Mouse (Mus musculus) urinary bladder, postnatal 25 days (tissue): ENCODE measurements around the gene Bfsp1.

ENCODE experiments used
- DNase-seq: peaks from one replicate; pipeline ENCODE4 v3.0.0; 2022; ENCODE audit warnings: low spot score

Gene Bfsp1

GRCm38 (mm10) chr2:143853447-143853846, 9.5 kb downstream of the Bfsp1 start:
- no peak for DNase-seq

DNA sequence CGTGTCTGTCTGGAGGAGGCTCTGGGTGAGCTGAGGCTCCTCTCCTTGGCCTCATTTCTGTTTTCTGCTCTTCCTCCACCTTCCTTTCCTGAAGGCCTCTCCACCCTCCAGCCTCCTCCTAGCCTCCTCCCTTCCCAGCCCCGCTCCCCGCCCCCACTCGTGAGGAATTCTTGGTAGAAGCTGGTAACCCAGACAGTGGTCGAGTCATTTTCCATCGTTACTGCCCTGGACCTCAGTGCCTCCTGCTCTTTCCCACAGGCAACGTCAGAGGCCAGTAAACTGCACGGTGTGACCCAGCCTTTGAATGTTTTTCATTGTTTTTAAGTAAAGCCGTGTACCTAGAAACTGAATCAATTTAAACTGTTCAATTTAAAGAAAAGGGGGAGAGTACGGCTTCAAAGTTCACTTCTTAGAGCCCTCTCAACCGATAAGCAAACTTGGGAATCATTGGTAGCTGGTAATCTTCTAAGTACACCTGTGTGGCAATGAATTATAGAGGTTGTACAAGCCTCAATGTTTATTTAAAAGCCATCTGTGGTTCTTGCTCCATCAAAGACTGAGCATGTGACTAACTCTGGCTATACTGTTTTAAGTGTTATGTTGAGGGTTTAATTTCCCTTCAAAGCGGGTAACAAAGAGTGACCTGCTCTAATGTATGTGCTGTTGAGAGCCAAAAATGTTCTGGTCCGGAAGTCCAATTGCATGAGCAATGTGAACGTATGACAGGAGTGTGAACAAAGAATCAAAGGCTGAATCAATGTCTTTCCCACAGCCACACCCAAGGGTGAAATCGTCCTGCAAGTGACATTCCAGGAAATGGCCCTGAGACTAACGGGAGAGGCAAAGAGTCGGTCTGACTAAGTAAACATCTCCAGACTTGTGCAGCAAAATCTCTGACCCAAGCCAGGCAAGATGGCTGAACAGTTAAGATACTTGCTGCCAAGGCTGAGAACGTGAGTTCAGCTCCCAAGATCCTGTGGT, 10.4 kb downstream of the Bfsp1 start:
- no peak for DNase-seq

- DNase-seq = no peak
These were observed 11.4 kb downstream of the Bfsp1 start for GRCm38 (mm10) chr2:143851354-143852221.

DNA sequence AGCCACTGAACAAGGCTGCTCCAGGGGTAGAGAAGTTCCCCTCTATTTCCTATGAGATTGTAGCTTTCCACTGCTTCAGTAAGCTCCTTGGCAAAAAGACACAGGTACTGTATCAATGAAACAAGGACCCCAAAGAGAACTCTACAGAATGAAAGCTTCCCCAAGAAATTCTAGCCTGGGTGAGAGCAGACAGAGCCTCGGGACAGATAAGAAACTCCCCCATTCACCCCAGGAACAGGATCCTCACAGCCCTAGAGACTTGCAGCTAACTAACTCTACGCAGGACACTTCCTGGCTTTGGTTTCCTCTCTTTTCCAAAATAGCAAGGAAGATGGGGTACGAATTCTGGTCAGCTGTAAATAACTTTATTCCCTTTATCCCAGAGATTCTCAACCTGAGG, 15.7 kb downstream of the Bfsp1 start:
- DNase-seq = no peak

GRCm38 (mm10) chr2:143846799-143847198, 16.2 kb downstream of the Bfsp1 start:
- DNase-seq = no peak

DNA sequence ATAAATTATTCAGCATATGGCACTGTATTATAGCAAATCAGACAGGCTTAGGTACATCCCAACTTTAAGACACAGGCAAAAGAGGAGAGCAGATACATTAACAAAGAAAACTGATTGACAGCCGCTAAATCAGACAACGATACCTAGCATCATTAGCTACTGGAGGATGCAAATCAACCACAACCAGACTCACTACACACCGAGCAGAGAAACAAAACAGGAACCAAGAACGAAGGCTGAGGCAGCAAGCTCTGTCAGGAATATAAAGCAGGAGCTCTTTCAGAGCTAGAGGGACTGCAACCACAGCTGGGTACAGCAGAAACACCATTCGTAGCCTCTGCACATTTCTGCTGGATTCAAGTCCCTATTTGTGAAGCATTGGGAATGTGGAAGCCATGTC, 18.2 kb downstream of the Bfsp1 start:
- DNase-seq = no peak

DNA sequence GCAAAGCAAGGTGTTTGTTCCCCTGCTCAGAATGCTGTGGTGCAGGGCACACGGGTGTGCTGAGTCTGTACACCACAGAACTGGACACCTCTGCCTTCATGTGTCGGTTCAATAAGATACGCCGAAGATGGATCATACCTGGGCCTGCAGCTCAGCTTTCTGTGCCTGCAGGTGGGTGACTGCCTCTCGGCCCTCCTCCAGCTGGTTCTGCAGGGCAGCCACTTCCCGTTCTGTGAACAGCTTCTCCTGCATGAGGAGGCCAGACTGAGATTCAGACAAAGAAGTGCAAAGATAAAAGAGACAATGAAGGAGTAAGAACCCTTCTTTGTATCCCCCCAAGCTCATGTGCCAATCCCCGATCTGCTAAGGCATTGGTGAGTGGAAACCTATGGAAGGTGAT, 21.4 kb downstream of the Bfsp1 start:
- DNase-seq = no peak

- no peak for DNase-seq
These were observed 22.1 kb downstream of the Bfsp1 start for GRCm38 (mm10) chr2:143840895-143841294.

DNA sequence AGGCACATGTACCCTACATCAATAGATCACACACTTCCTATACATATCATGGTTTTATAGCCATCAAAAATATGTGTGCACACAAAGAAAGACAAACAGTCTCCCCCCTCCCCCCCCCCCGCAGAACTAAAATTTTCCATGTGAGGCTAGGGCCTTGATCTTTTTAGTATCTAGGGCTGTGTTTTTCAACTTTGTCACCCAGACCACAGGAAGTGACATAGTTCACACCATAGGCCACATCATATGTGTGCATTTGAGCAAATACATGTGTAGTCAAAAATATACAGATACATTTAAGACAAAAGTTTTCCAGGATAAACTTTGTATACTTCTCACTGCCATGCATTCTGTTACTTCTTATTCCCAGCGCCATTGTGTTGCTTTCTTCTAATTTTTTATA, 23.5 kb downstream of the Bfsp1 start:
- DNase-seq = no peak

DNA sequence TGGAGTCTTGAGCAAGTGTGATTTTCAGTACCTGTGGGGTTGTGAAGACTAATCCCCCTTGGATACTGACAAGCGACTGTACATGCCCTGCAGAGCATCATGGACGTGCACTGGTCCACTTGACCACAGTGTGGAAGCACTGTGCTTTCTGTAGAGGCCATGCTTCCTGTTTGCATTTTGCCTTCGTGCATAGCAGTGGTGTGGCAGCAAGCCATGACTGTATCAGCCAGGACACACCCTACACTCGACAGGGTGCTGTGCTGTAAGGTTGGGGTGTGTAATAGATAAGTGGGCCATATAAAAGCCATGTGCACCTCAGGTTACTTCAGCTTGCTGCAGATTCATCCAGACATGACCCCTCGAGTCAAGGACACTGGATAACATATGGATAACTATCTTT, 24.3 kb downstream of the Bfsp1 start:
- peak; percentile 20 for DNase-seq

DNA sequence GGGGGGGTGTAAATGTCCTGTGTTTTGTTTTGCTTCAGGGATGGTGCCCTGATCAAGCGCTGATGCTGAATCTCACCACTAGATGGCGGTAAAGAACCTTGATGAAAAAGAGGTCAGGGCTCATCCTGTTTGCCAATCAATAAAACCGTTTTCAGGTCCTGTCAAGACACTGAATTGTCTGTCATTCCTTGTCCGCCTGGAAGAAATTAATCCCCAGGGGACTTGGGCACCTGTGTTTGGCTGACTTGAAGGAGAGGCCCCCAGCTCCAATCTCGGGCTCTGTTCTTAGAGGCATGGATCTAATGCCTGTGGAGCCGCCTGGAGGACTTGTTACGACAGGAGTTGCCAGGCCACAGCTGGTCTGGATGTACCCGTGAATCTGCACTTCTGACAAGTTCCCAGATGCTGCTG, 25.7 kb downstream of the Bfsp1 start:
- peak; percentile 62 for DNase-seq

- no peak for DNase-seq
These were observed 27.2 kb downstream of the Bfsp1 start for GRCm38 (mm10) chr2:143835820-143836219.

- DNase-seq = no peak
These were observed 28.9 kb downstream of the Bfsp1 start for GRCm38 (mm10) chr2:143834082-143834481.

DNA sequence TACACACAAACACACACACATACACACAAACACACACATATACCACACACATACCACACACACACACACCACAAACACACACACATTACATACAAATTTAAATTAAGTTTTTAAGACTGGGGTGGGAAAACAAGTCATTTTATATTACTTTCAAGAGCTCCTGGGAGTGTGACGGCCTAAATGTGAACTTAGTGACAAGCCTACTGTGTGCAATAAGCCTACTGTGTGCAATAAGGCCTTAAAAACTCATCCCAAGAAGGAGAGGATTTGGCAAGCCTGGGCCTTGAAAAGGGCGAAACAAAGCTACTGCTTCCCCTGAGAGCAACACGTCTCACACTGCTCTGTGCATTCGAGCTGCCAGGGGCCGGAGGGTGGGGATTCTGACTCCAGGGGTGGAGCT, 30.3 kb downstream of the Bfsp1 start:
- DNase-seq = no peak

GRCm38 (mm10) chr2:143831645-143832044, 31.3 kb downstream of the Bfsp1 start:
- DNase-seq = no peak

DNA sequence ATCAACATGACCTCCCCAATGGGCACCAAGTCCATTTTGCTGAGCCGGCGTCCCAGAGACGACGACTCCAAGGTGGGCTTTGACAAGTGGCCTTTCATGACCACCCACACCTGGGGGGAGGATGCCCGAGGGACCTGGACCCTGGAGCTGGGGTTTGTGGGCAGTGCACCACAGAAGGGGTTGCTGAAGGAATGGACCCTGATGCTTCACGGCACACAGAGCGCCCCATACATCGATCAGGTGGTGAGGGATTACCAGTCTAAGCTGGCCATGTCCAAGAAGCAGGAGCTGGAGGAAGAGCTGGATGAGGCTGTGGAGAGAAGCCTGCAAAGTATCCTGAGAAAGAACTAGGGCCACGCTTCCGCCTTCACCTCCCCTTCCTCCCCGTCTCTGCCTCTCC, 49.5 kb downstream of the Bfsp1 start:
- no peak for DNase-seq

GRCm38 (mm10) chr2:143812262-143812661, 50.7 kb downstream of the Bfsp1 start:
- no peak for DNase-seq

DNA sequence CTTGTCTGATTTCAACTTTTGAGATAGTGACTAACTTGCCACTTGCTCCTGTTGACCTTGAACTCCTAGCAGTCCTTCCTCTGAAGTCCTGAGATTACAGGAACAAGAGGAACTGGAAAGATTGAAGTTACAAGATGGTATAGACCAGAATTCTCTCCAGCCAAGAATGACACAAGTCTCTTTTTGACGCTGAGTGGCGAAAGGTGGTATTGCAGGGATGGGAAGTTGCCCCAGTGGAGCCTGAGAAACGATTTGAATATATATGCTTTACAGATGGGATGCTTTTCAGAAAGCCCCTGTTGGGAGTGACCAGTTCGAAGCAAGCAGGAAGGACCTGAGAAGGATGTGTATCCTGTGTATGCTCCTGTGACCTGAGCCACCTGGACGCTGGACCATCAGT, 54.2 kb downstream of the Bfsp1 start:
- DNase-seq = no peak

DNA sequence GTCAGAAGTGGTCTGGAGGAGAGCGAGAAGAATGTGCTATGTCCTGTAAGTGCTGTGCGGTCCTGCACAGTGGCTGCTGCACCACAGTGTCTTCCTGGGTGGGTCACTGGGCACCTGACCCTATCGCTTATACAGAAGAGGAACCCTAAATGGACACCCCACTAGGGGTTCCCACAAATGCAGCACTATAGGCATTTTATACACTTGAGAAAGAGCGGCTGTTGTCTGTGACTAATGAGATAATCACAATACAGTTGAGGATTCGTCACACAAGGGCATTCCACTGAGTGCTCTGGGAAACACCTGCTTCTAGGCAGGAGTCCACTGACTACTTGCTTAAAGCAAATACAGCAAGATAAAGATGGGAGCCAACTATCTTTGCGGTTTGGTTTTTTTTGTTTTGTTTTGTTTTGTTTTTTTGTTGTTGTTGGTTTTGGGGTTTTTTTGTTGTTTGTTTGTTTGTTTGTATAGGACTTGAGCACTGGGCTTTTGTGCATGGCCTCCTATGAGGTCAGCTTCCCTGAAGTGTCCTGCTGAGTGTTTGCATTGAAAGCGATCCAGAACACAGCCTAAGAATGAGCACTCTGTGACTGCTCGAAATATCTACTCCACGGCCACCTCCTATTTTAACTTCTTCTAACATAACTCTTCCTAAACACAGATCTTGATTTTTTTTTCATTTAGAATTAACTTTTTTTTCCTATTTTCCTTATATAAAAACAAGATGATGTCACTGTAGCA, 55.9 kb downstream of the Bfsp1 start:
- DNase-seq = no peak

DNA sequence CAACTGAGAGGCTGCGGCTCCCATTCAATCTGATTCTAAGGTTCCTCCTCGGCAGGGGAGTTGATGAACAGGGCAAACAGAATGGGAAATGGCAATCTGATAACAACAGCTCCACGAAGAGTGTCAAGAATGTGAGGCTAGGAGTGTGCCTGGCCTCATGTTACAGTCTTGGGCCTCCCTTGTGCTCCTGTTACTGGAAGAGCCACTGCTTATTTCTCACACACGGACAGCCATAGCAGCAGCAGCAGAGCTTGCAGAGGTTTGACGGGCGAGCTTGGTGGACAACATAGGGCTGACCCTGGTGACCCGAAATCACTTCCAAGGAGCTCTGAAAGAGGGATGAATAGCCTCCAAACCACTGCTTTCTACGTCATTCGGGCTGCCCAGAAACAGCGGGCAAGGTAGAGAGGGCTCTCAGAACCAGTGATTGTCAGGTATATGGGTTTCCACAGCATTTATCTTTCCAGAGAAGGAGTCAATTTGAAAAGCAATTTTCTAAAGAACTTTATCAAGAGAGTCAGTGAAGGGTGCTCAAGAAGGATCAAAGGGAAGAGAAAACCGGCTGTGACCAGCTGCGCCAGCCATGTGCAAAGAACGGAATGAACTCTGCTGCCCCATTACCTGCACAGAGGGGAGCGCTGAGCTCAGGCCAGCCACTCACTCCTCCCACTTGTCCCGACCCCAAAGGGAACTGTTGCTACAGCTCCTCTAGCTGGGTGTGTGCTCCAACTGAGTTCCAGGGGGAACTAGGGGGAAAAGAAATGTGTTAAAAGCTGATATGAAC, 56.6 kb downstream of the Bfsp1 start:
- no peak for DNase-seq

- no peak for DNase-seq
These were observed 61.9 kb downstream of the Bfsp1 start for GRCm38 (mm10) chr2:143801097-143801496.
